Mouse (Mus musculus) E14TG2a.4 (cell line): ENCODE results near the gene Hck.

Experiments
- H3K27me3 ChIP-seq: 2 replicates; pipeline ENCODE4 v1.6.1; 2014; ENCODE audit warnings: low read length, control low read depth; ENCODE audit not compliant: insufficient read depth
- H3K36me3 ChIP-seq: 2 replicates; pipeline ENCODE4 v1.6.1; 2014; ENCODE audit warnings: low read length, control low read depth; ENCODE audit not compliant: insufficient read depth
- H3K4me1 ChIP-seq: replicated peaks from 2 replicates; pipeline ENCODE4 v1.6.1; 2014; ENCODE audit warnings: low read depth, low read length, control low read depth
- H3K4me3 ChIP-seq: replicated peaks from 2 replicates; pipeline ENCODE4 v1.5.1; 2014; ENCODE audit warnings: mild to moderate bottlenecking, low read length
- H3K9me3 ChIP-seq: 2 replicates; pipeline ENCODE4 v1.6.1; 2014; ENCODE audit warnings: low read length, control low read depth
- CTCF ChIP-seq: conservative IDR thresholded peaks from 2 replicates; pipeline ENCODE4 v1.5.1; 2014; ENCODE audit warnings: low read length
- NANOG ChIP-seq: IDR thresholded peaks from 2 replicates; pipeline ENCODE4 v1.6.1; 2014; ENCODE audit warnings: borderline replicate concordance, low read length, mixed read lengths
- POU5F1 ChIP-seq: IDR thresholded peaks from 2 replicates; pipeline ENCODE4 v1.6.1; 2014; ENCODE audit warnings: low read length, borderline replicate concordance

The Hck gene

GRCm38 (mm10) chr2:153167136-153167535 is 58.9 kb downstream of the Hck start:
- Histone ChIP-seq H3K4me1 (peaks cover 93% of the 10 kb centered on the region), H3K36me3 (peaks cover 43% of the 10 kb centered on the region), H3K9me3 (no peaks in the 10 kb centered on the region), H3K27me3 (no peaks in the 10 kb centered on the region), H3K4me3 (peak overlapping the region; percentile 43)
- TF ChIP-seq POU5F1, result no peak
- no peak for TF ChIP-seq NANOG
- no peak for TF ChIP-seq CTCF

DNA sequence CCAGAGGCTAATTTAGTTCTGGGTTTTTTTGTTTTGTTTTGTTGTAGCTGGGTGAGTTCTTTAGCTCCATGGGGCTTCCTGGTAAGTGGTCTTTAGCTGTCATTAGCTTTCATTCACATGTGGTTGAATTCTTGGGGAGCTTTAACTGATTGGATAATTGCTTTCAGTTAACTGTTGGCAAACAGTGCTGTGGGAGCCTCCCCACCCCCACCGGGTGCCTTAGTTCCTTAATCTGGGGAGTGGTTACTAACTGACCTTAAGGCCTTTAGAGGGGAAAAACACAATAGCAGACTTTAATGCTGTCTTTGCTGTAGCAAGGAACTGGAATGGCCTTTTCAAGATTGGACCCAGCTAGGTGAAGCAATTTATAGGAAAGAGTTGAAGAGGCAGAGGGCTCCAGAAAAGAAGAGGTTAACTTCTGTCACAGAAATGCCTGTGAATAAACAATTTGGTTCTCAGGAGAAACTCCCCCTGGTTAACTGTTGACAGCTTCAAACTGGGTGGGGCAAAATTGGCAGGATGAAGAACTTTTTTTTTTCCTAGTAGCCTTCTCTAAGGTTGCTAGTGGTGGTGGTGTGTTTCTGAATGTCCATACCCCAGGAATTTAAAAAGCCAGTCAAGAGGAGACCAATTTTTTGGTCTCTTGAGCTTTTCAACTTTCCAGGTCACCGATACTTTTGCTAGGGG is 60.0 kb downstream of the Hck start:
- TF ChIP-seq POU5F1, result no peak
- no peak for TF ChIP-seq CTCF
- TF ChIP-seq NANOG, result peak; percentile 96
- H3K27me3 ChIP-seq, result no peaks in the 10 kb centered on the region
- no peaks in the 10 kb centered on the region for H3K9me3 ChIP-seq
- peak overlapping the region; percentile 56 for H3K4me3 ChIP-seq
- peaks cover 92% of the 10 kb centered on the region for H3K4me1 ChIP-seq
- H3K36me3 ChIP-seq, result peaks cover 38% of the 10 kb centered on the region

DNA sequence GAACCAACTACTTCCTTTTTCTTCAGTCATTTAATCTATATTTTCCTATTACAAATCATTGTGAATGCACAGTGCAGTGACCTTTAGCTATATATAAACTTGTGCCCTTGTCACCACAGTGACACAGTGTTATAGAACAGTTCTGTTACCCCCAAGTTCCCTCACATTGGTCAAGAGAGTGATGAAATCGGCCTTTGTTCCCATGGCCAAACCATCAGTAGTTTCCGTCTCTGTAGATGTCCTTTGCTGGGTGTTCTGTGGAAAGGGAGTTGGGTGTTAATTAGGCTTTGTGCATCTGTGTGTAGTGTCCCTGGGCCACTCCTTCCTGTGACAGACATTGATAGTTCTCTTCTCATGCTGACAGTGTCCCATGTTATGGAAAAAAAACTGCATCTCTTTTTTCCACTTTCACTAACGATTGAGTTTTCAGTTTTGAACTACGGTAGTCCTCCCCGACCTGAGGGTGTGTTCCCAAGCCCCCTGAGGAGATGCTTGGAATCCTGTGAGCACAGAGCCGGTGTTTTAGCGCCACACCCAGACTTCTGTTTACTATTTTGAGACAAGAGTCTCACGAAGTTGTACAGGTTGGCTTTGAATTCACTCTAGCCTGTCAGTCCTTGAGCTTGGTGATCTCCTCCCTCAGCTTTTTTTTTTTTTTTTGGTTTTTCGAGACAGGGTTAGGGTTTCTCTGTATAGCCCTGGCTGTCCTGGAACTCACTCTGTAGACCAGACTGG is 62.4 kb downstream of the Hck start:
- Histone ChIP-seq H3K4me1 (peaks cover 84% of the 10 kb centered on the region), H3K27me3 (no peaks in the 10 kb centered on the region), H3K36me3 (peaks cover 21% of the 10 kb centered on the region), H3K4me3 (peak overlapping the region; percentile 39; the same call in 1 of the 2 replicates), H3K9me3 (no peaks in the 10 kb centered on the region)
- TF ChIP-seq POU5F1 (no peak), CTCF (no peak), NANOG (no peak)

- H3K4me1 ChIP-seq, result peaks cover 83% of the 10 kb centered on the region
- no peaks in the 10 kb centered on the region for H3K9me3 ChIP-seq
These were observed 63.7 kb downstream of the Hck start for GRCm38 (mm10) chr2:153171966-153172365.

DNA sequence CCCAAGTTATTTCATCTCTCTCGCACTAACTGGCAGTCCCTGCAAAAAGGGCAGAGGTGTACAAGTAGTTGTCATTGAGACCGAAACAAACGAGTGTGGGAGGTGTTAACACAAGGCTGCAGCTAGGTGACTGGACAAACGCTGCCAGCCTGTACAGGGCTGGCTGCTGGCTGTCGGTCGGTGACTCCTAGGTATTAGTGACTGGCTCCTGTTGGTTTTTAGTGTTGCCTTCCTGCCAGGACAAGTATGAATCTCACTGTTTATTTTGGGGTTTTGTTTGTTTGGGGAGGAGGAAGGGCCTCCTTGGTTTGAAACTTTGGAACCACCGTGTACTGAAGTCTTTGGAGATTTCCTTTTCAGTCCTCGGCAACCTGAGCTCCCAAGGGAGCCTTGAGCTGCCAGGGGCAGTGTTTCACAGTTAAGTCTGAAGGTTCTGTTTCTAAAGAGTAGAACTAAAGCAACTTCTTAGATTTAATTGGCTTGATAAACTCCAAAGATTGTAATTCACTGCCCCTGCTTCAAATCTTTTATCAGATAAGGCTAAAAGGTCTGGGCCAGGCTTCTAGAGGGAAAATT is 67.8 kb downstream of the Hck start:
- TF ChIP-seq POU5F1 (no peak), CTCF (no peak), NANOG (no peak)
- no peaks in the 10 kb centered on the region for H3K27me3 ChIP-seq
- H3K4me3 ChIP-seq, result no peak overlapping the region
- peaks cover 66% of the 10 kb centered on the region for H3K4me1 ChIP-seq
- no peaks in the 10 kb centered on the region for H3K9me3 ChIP-seq
- peaks cover 48% of the 10 kb centered on the region for H3K36me3 ChIP-seq

More at GRCm38 (mm10) chr2:153171966-153172365, 63.7 kb downstream of the Hck start:
- TF ChIP-seq POU5F1 (no peak), NANOG (no peak), CTCF (no peak)
- Histone ChIP-seq H3K4me3 (peak overlapping the region; percentile 27), H3K36me3 (peaks cover 22% of the 10 kb centered on the region), H3K27me3 (no peaks in the 10 kb centered on the region)

GRCm38 (mm10) chr2:153177188-153177587 is 68.9 kb downstream of the Hck start:
- H3K36me3 ChIP-seq, result peaks cover 54% of the 10 kb centered on the region
- H3K27me3 ChIP-seq, result no peaks in the 10 kb centered on the region
- H3K9me3 ChIP-seq, result no peaks in the 10 kb centered on the region
- H3K4me1 ChIP-seq, result peaks cover 55% of the 10 kb centered on the region
- H3K4me3 ChIP-seq, result no peak overlapping the region
- TF ChIP-seq POU5F1, result no peak
- no peak for TF ChIP-seq CTCF
- no peak for TF ChIP-seq NANOG

GRCm38 (mm10) chr2:153179126-153179860 is 71.0 kb downstream of the Hck start:
- Histone ChIP-seq H3K36me3 (peaks cover 75% of the 10 kb centered on the region), H3K9me3 (no peaks in the 10 kb centered on the region), H3K27me3 (no peaks in the 10 kb centered on the region), H3K4me3 (no peak overlapping the region), H3K4me1 (peaks cover 42% of the 10 kb centered on the region)
- TF ChIP-seq NANOG (no peak), POU5F1 (no peak), CTCF (no peak)

- Histone ChIP-seq H3K4me3 (no peak overlapping the region), H3K27me3 (no peaks in the 10 kb centered on the region), H3K4me1 (peaks cover 36% of the 10 kb centered on the region), H3K9me3 (no peaks in the 10 kb centered on the region), H3K36me3 (peaks cover 81% of the 10 kb centered on the region)
- TF ChIP-seq NANOG, result no peak
- TF ChIP-seq CTCF, result no peak
- no peak for TF ChIP-seq POU5F1
These were observed 71.7 kb downstream of the Hck start for GRCm38 (mm10) chr2:153179961-153180360.
